Mouse (Mus musculus): ENCODE data around the gene Slc43a1.

DNA sequence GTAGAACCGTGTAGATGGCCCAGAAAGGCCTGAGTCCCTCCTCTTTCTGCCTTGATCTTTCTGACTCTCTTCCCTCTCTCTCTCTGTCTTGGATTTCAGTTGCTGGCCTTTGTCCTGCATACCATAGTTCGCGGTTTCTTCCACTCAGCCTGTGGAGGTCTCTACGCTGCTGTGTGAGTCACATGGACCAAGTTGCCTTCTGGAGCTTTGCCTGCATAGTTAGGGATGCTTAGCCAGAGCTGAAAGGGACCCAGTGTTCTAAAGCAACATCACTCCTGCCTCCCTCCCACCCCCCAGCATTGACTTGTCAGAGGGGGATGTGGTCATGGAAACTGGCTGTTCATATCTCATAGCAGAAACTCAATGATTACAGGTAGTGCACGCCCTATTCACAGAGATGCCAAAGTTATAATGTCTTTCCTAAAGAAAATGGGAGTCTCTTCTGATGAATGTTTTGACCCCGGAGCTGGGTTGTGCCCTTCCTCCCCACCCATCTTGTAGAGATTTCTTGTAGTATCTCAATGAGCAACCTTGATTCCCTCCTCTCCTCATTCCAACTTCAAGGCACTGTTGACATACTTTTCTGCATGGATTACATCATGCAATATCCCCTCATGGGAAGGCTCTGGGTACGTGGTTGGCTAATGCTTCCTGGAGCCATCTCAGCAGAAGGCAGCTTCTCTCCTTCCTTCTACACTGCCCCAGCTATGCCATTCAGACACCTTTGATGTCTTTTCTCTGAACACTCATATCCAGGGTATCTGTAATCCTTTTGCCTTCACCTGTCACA lies 21.5 kb downstream of the Slc43a1 start:
- TF ChIP-seq CTCF (IDR thresholded peaks at IDR 0.05) (no peak), EP300 (IDR thresholded peaks at IDR 0.05) (no peak)

Measured in lung, postnatal 0 days (tissue).